Comparison of ENCODE assay signal across 8 mouse cellular contexts in genomic region chr13:81439390-81440025, GRCm38 (mm10).
A peak's percentile ranks its signal among the peaks of the same experiment; 100 is the strongest.
DNase-seq lines count a peak whose midpoint lies in the region; ATAC-seq lines count a peak whose summit lies in the region.

No protein-coding gene starts in this region.

- peaks cover 94% of the 10 kb centered on the region for H3K36me3 ChIP-seq in hindbrain, embryonic 10.5 days

- ATAC-seq in erythroid progenitor cell, adult 5-6 weeks (replicated peaks; ENCODE audit: low FRiP score, poor library complexity, severe bottlenecking) = 0 out of 2 replicates have a peak, but pooled peaks have one; percentile 39
- ATAC-seq in megakaryocyte, adult 5-6 weeks (ENCODE audit: poor library complexity, severe bottlenecking) = peak; percentile 83

- peak; percentile 31 for DNase-seq in MEL-GATA-1-ER (ENCODE audit: extremely low read depth, low read depth)
- peak; percentile 86 for DNase-seq in brain, adult 2 months (ENCODE audit: low read depth, low spot score)
- peak; percentile 68 for DNase-seq in hindbrain, embryonic 10.5 days (ENCODE audit: low spot score)
- DNase-seq in layer of hippocampus, postnatal 25 days (ENCODE audit: extremely low spot score in 1 of 2, low spot score in 1 of 2) = peak; percentile 72 to 98
- DNase-seq in right cerebral cortex, adult 2 months (ENCODE audit: low spot score in 2 of 2) = peak; percentile 90 to 92
- peak; percentile 31 to 84 for DNase-seq in urinary bladder, postnatal 4 days (ENCODE audit: low spot score in 2 of 2)

- H3K9me3 ChIP-seq in hindbrain, embryonic 10.5 days = no peaks in the 10 kb centered on the region

- no peaks in the 10 kb centered on the region for H3K27me3 ChIP-seq in hindbrain, embryonic 10.5 days (ENCODE audit: insufficient read depth, poor library complexity, severe bottlenecking)

- H3K27ac ChIP-seq in hindbrain, embryonic 10.5 days = no peak overlapping the region

- no peaks in the 10 kb centered on the region for H3K4me1 ChIP-seq in hindbrain, embryonic 10.5 days (replicated peaks)

- 55% methylated on average over 12 of the region's 12 CpGs for WGBS in hindbrain, embryonic 10.5 days

- no peak overlapping the region for H3K4me3 ChIP-seq in hindbrain, embryonic 10.5 days

Comparison
In these comparisons a context has a peak if more than half of its experiments do, and no peak if none do; other contexts are left out.
1. DNase-seq: peak in every context shown above with its lines; median percentile 91 in right cerebral cortex, adult 2 months; 86 in brain, adult 2 months; 85 in layer of hippocampus, postnatal 25 days; 68 in hindbrain, embryonic 10.5 days; 58 in urinary bladder, postnatal 4 days; 31 in MEL-GATA-1-ER.